Mouse (Mus musculus): Measurements from ENCODE around the gene Ube2ql1. TPM values are rescaled to one million over a fixed set of nuclear protein-coding genes. Genes with fewer than 3 reads are reported as not detected.

The Ube2ql1 gene
- polyA plus RNA-seq, 1 experiment from 2014 or later = 0.39 TPM

GRCm38 (mm10) chr13:69696333-69696991, 43.2 kb downstream of the Ube2ql1 start:
- no peaks in the 10 kb centered on the region for H3K27me3 ChIP-seq (ENCODE audit: low read depth, poor library complexity, severe bottlenecking)
- DNase-seq (ENCODE audit: low spot score) = peak; percentile 83
- WGBS = 44% methylated on average over 13 of the region's 13 CpGs
- H3K9me3 ChIP-seq (replicated peaks) = no peaks in the 10 kb centered on the region
- no peak overlapping the region for H3K4me3 ChIP-seq
- no peaks in the 10 kb centered on the region for H3K4me1 ChIP-seq
- H3K36me3 ChIP-seq = no peaks in the 10 kb centered on the region
- H3K27ac ChIP-seq = no peak overlapping the region

- H3K36me3 ChIP-seq = no peaks in the 10 kb centered on the region
- 37% methylated on average over 7 of the region's 7 CpGs for WGBS
- no peaks in the 10 kb centered on the region for H3K9me3 ChIP-seq (replicated peaks)
- H3K4me3 ChIP-seq = no peak overlapping the region
- no peaks in the 10 kb centered on the region for H3K4me1 ChIP-seq
- no peak overlapping the region for H3K27ac ChIP-seq
- DNase-seq (ENCODE audit: low spot score) = peak; percentile 75
- no peaks in the 10 kb centered on the region for H3K27me3 ChIP-seq (ENCODE audit: low read depth, poor library complexity, severe bottlenecking)
These were observed 48.6 kb downstream of the Ube2ql1 start for GRCm38 (mm10) chr13:69691074-69691473.

- Histone ChIP-seq H3K4me1 (no peaks in the 10 kb centered on the region), H3K4me3 (no peak overlapping the region), H3K27me3 (ENCODE audit: low read depth, poor library complexity, severe bottlenecking) (no peaks in the 10 kb centered on the region), H3K36me3 (no peaks in the 10 kb centered on the region), H3K9me3 (replicated peaks) (no peaks in the 10 kb centered on the region), H3K27ac (no peak overlapping the region)
- 54% methylated on average over 1 of the region's 1 CpGs for WGBS
- DNase-seq (ENCODE audit: low spot score) = peak; percentile 34
These were observed 52.7 kb downstream of the Ube2ql1 start for GRCm38 (mm10) chr13:69687023-69687422.

- Histone ChIP-seq H3K36me3 (no peaks in the 10 kb centered on the region), H3K27me3 (ENCODE audit: low read depth, poor library complexity, severe bottlenecking) (no peaks in the 10 kb centered on the region), H3K4me3 (no peak overlapping the region), H3K27ac (no peak overlapping the region), H3K9me3 (replicated peaks) (no peaks in the 10 kb centered on the region), H3K4me1 (no peaks in the 10 kb centered on the region)
- WGBS = 56% methylated on average over 5 of the region's 5 CpGs
- no peak for DNase-seq (ENCODE audit: low spot score)
These were observed 54.3 kb downstream of the Ube2ql1 start for GRCm38 (mm10) chr13:69685406-69685818.

GRCm38 (mm10) chr13:69673921-69674618, 65.6 kb downstream of the Ube2ql1 start:
- Histone ChIP-seq H3K27me3 (ENCODE audit: low read depth, poor library complexity, severe bottlenecking) (no peaks in the 10 kb centered on the region), H3K27ac (no peak overlapping the region), H3K9me3 (replicated peaks) (no peaks in the 10 kb centered on the region), H3K4me3 (no peak overlapping the region), H3K36me3 (no peaks in the 10 kb centered on the region), H3K4me1 (no peaks in the 10 kb centered on the region)
- DNase-seq (ENCODE audit: low spot score) = no peak
- 64% methylated on average over 10 of the region's 10 CpGs for WGBS

- Histone ChIP-seq H3K9me3 (replicated peaks) (no peaks in the 10 kb centered on the region), H3K4me3 (no peak overlapping the region), H3K36me3 (no peaks in the 10 kb centered on the region), H3K27me3 (ENCODE audit: low read depth, poor library complexity, severe bottlenecking) (no peaks in the 10 kb centered on the region), H3K27ac (no peak overlapping the region), H3K4me1 (no peaks in the 10 kb centered on the region)
- WGBS = 84% methylated on average over 5 of the region's 5 CpGs
- no peak for DNase-seq (ENCODE audit: low spot score)
These were observed 66.3 kb downstream of the Ube2ql1 start for GRCm38 (mm10) chr13:69673197-69673920.

GRCm38 (mm10) chr13:69672565-69672964, 67.1 kb downstream of the Ube2ql1 start:
- no peaks in the 10 kb centered on the region for H3K4me1 ChIP-seq
- no peaks in the 10 kb centered on the region for H3K27me3 ChIP-seq (ENCODE audit: low read depth, poor library complexity, severe bottlenecking)
- 90% methylated on average over 10 of the region's 10 CpGs for WGBS
- H3K36me3 ChIP-seq = no peaks in the 10 kb centered on the region
- no peak for DNase-seq (ENCODE audit: low spot score)
- no peak overlapping the region for H3K4me3 ChIP-seq
- no peaks in the 10 kb centered on the region for H3K9me3 ChIP-seq (replicated peaks)
- H3K27ac ChIP-seq = no peak overlapping the region

- Histone ChIP-seq H3K27me3 (ENCODE audit: low read depth, poor library complexity, severe bottlenecking) (no peaks in the 10 kb centered on the region), H3K4me1 (no peaks in the 10 kb centered on the region), H3K9me3 (replicated peaks) (no peaks in the 10 kb centered on the region), H3K27ac (no peak overlapping the region), H3K36me3 (no peaks in the 10 kb centered on the region), H3K4me3 (no peak overlapping the region)
- DNase-seq (ENCODE audit: low spot score) = no peak
- WGBS = 90% methylated on average over 5 of the region's 5 CpGs
These were observed 67.6 kb downstream of the Ube2ql1 start for GRCm38 (mm10) chr13:69672121-69672520.

- Histone ChIP-seq H3K4me1 (no peaks in the 10 kb centered on the region), H3K4me3 (no peak overlapping the region), H3K27me3 (ENCODE audit: low read depth, poor library complexity, severe bottlenecking) (no peaks in the 10 kb centered on the region), H3K36me3 (no peaks in the 10 kb centered on the region), H3K9me3 (replicated peaks) (no peaks in the 10 kb centered on the region), H3K27ac (no peak overlapping the region)
- 86% methylated on average over 3 of the region's 3 CpGs for WGBS
- no peak for DNase-seq (ENCODE audit: low spot score)
These were observed 85.2 kb downstream of the Ube2ql1 start for GRCm38 (mm10) chr13:69654508-69654907.

Other genes with a start within 250 kb of the Ube2ql1 start
- gene Nsun2, start 206.1 kb downstream of the Ube2ql1 start, polyA plus RNA-seq (2016; fragmentation: Nextera tagmentation; extraction: Ambion mirVana) = 172 and 198 TPM in 2 replicates
- 6.0 TPM in 2 replicates for gene Tent4a, start 205.3 kb downstream of the Ube2ql1 start, polyA plus RNA-seq (2016; fragmentation: Nextera tagmentation; extraction: Ambion mirVana)
- gene Srd5a1, start 128.4 kb downstream of the Ube2ql1 start, polyA plus RNA-seq (2016; fragmentation: Nextera tagmentation; extraction: Ambion mirVana) = 19.5 and 29.6 TPM in 2 replicates
- 170 TPM in 2 replicates for gene Med10, start 62.5 kb upstream of the Ube2ql1 start, polyA plus RNA-seq (2016; fragmentation: Nextera tagmentation; extraction: Ambion mirVana)

Measured in limb, embryonic 10.5 days (tissue).